Mouse (Mus musculus) midbrain, embryonic 12.5 days (tissue): Measurements from ENCODE around the gene Ston2. TPM values are rescaled to one million over a fixed set of nuclear protein-coding genes. Genes with fewer than 3 reads are reported as not detected.

Experiments used
- ATAC-seq: fragments of 200-750 bp; cut with Nextera tagmentation; 2 replicates; pipeline ENCODE4 v1.8.0; 2017; ENCODE audit warnings: low read depth, moderate TSS enrichment, moderate library complexity; ENCODE audit not compliant: low FRiP score
- H3K27ac ChIP-seq: fragments of 300-500 bp; sonication (generic); replicated peaks from 2 replicates; pipeline ENCODE4 v1.5.1; 2016; ENCODE audit warnings: mild to moderate bottlenecking
- H3K27me3 ChIP-seq: fragments of 300-500 bp; sonication (generic); 2 replicates; pipeline ENCODE4 v1.6.1; 2016; ENCODE audit warnings: mild to moderate bottlenecking
- H3K36me3 ChIP-seq: fragments of 300-500 bp; sonication (generic); 2 replicates; pipeline ENCODE4 v1.6.1; 2016
- H3K4me1 ChIP-seq: fragments of 300-500 bp; sonication (generic); 2 replicates; pipeline ENCODE4 v1.6.1; 2016
- H3K4me2 ChIP-seq: fragments of 300-500 bp; sonication (generic); replicated peaks from 2 replicates; pipeline ENCODE4 v1.6.1; 2016; ENCODE audit warnings: mild to moderate bottlenecking, moderate library complexity
- H3K4me3 ChIP-seq: fragments of 300-500 bp; sonication (generic); 2 replicates; pipeline ENCODE4 v1.5.1; 2016; ENCODE audit warnings: mild to moderate bottlenecking
- H3K9ac ChIP-seq: fragments of 300-500 bp; sonication (generic); replicated peaks from 2 replicates; pipeline ENCODE4 v1.6.1; 2016; ENCODE audit warnings: mild to moderate bottlenecking, moderate library complexity
- H3K9me3 ChIP-seq: fragments of 300-500 bp; sonication (generic); 2 replicates; pipeline ENCODE4 v1.6.1; 2016; ENCODE audit warnings: mild to moderate bottlenecking
- WGBS: fragments of 180-500 bp; shearing (Covaris S2); methylation state at CpG from one replicate; pipeline ENCODE4 v1.1.7; 2016; 5-methylcytosine and 5-hydroxymethylcytosine counted together
- polyA plus RNA-seq: library from polyadenylated mRNA; unstranded; fragments of >200 nt; fragmentation: Nextera tagmentation; extraction: Ambion mirVana; gene quantifications from 2 replicates; pipeline ENCODE4 v1.2.1, GENCODE M21; 2016

Gene Ston2
- polyA plus RNA-seq, 1 experiment from 2014 or later: 8.0 TPM

- no peaks in the 10 kb centered on the region for H3K9me3 ChIP-seq
- peaks cover 15% of the 10 kb centered on the region for H3K4me1 ChIP-seq
- no peaks in the 10 kb centered on the region for H3K27me3 ChIP-seq
- no peak for ATAC-seq
- no peak overlapping the region for H3K9ac ChIP-seq
- no peak overlapping the region for H3K27ac ChIP-seq
- H3K4me2 ChIP-seq: no peak overlapping the region
- H3K4me3 ChIP-seq: no peak overlapping the region
- 0 out of 2 replicates have a peak, but pooled peaks cover 2% of the 10 kb centered on the region for H3K36me3 ChIP-seq
- WGBS: 83% methylated on average over 6 of the region's 6 CpGs
Measured at GRCm38 (mm10) chr12:91744091-91744490, 44.1 kb downstream of the Ston2 start.

- Histone ChIP-seq H3K4me1 (peaks cover 7% of the 10 kb centered on the region; the same call in 1 of the 2 replicates), H3K4me3 (no peak overlapping the region), H3K4me2 (no peak overlapping the region), H3K9ac (no peak overlapping the region), H3K9me3 (no peaks in the 10 kb centered on the region), H3K27ac (no peak overlapping the region), H3K36me3 (0 out of 2 replicates have a peak, but pooled peaks cover 2% of the 10 kb centered on the region), H3K27me3 (no peaks in the 10 kb centered on the region)
- WGBS: 94% methylated on average over 7 of the region's 7 CpGs
- ATAC-seq: no peak
Measured at GRCm38 (mm10) chr12:91742916-91743315, 45.3 kb downstream of the Ston2 start.

- Histone ChIP-seq H3K4me1 (no peaks in the 10 kb centered on the region), H3K4me3 (no peak overlapping the region), H3K27me3 (no peaks in the 10 kb centered on the region), H3K9ac (no peak overlapping the region), H3K4me2 (no peak overlapping the region), H3K27ac (no peak overlapping the region), H3K36me3 (0 out of 2 replicates have a peak, but pooled peaks cover 2% of the 10 kb centered on the region), H3K9me3 (no peaks in the 10 kb centered on the region)
- no peak for ATAC-seq
- WGBS: 97% methylated on average over 4 of the region's 4 CpGs
Measured at GRCm38 (mm10) chr12:91738381-91738780, 49.8 kb downstream of the Ston2 start.

DNA sequence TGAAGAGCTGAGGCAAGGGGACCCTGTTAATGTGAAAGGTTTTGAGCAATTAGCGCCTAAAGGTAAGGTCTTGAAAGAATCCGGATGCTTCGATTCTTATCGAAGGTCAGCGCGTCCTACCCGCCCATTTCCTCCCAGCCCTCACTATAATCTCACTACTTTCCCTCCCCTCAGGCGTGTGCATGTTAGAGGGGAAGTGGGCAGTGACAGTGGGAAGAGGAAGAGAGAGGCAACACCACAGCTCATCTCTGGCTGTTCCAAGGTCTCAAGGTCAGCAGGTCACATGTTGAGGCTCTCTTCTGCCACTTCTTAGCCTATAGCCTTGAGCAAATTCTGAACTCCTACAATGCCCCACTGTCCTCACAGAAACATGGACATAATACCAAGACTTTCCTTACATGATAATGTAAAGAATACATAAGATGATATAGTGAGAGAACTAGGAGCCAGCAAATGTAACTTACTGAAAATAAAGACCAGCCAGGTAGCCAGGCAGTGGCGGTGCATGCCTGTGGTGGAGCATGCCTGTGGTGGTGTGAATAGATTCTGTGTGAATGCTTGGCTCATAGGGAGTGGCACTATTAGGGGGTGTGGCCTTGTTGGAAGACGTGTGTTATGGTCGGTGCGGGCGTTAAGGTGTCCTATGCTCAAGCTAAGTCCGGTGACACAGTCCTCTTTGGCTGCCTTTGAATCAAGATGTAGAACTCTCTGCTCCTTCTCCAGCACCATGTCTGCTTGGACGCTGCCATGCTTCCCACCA, 51.8 kb downstream of the Ston2 start:
- 0 out of 2 replicates have a peak, but pooled peaks cover 2% of the 10 kb centered on the region for H3K36me3 ChIP-seq
- H3K27ac ChIP-seq: no peak overlapping the region
- H3K9ac ChIP-seq: no peak overlapping the region
- no peak for ATAC-seq
- no peak overlapping the region for H3K4me2 ChIP-seq
- 95% methylated on average over 15 of the region's 15 CpGs for WGBS
- H3K27me3 ChIP-seq: no peaks in the 10 kb centered on the region
- no peaks in the 10 kb centered on the region for H3K4me1 ChIP-seq
- H3K9me3 ChIP-seq: no peaks in the 10 kb centered on the region
- H3K4me3 ChIP-seq: no peak overlapping the region

GRCm38 (mm10) chr12:91734246-91735027, 53.8 kb downstream of the Ston2 start:
- no peak for ATAC-seq

GRCm38 (mm10) chr12:91732729-91733448, 55.3 kb downstream of the Ston2 start:
- no peak overlapping the region for H3K4me2 ChIP-seq
- H3K27ac ChIP-seq: no peak overlapping the region
- no peaks in the 10 kb centered on the region for H3K4me1 ChIP-seq
- H3K36me3 ChIP-seq: no peaks in the 10 kb centered on the region
- 70% methylated on average over 6 of the region's 6 CpGs for WGBS
- no peaks in the 10 kb centered on the region for H3K9me3 ChIP-seq
- peak; percentile 44; the same call in 1 of the 2 replicates for ATAC-seq
- H3K9ac ChIP-seq: no peak overlapping the region
- H3K27me3 ChIP-seq: no peaks in the 10 kb centered on the region
- H3K4me3 ChIP-seq: no peak overlapping the region

More at GRCm38 (mm10) chr12:91734246-91735027, 53.8 kb downstream of the Ston2 start:
- Histone ChIP-seq H3K27me3 (no peaks in the 10 kb centered on the region), H3K9ac (no peak overlapping the region), H3K4me1 (no peaks in the 10 kb centered on the region), H3K4me2 (no peak overlapping the region), H3K9me3 (no peaks in the 10 kb centered on the region), H3K36me3 (no peaks in the 10 kb centered on the region), H3K27ac (no peak overlapping the region), H3K4me3 (no peak overlapping the region)
- 88% methylated on average over 15 of the region's 15 CpGs for WGBS

DNA sequence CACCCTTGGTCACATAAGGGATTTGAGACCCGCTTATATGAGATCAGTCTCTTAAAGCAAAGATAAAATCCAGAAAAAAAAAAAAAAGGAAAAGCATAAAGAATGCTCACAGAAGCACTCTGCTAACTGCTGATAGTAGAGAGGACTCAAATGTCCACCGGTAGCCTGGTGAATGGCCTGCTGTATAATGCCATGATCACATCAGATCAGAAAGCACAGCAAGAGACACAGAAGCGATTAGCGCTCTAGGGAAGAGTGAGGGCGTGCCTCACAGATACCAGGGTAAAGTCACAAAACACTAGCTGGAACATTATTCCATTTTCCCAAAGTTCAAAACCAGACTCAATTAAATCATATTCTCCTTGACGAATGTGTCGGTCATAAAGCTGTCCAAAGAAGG, 62.0 kb downstream of the Ston2 start:
- no peak overlapping the region for H3K27ac ChIP-seq
- no peak overlapping the region for H3K9ac ChIP-seq
- no peaks in the 10 kb centered on the region for H3K9me3 ChIP-seq
- WGBS: 87% methylated on average over 7 of the region's 7 CpGs
- H3K4me3 ChIP-seq: no peak overlapping the region
- H3K36me3 ChIP-seq: no peaks in the 10 kb centered on the region
- ATAC-seq: no peak
- H3K27me3 ChIP-seq: no peaks in the 10 kb centered on the region
- H3K4me2 ChIP-seq: no peak overlapping the region
- no peaks in the 10 kb centered on the region for H3K4me1 ChIP-seq

GRCm38 (mm10) chr12:91723912-91724311, 64.3 kb downstream of the Ston2 start:
- ATAC-seq: no peak

GRCm38 (mm10) chr12:91719134-91719533, 69.1 kb downstream of the Ston2 start:
- H3K9me3 ChIP-seq: no peaks in the 10 kb centered on the region
- 86% methylated on average over 7 of the region's 7 CpGs for WGBS

More at GRCm38 (mm10) chr12:91723912-91724311, 64.3 kb downstream of the Ston2 start:
- no peaks in the 10 kb centered on the region for H3K9me3 ChIP-seq
- H3K36me3 ChIP-seq: no peaks in the 10 kb centered on the region
- H3K4me2 ChIP-seq: no peak overlapping the region
- H3K27ac ChIP-seq: no peak overlapping the region
- H3K4me1 ChIP-seq: no peaks in the 10 kb centered on the region
- H3K27me3 ChIP-seq: no peaks in the 10 kb centered on the region
- no peak overlapping the region for H3K4me3 ChIP-seq
- no peak overlapping the region for H3K9ac ChIP-seq
- 84% methylated on average over 6 of the region's 6 CpGs for WGBS

DNA sequence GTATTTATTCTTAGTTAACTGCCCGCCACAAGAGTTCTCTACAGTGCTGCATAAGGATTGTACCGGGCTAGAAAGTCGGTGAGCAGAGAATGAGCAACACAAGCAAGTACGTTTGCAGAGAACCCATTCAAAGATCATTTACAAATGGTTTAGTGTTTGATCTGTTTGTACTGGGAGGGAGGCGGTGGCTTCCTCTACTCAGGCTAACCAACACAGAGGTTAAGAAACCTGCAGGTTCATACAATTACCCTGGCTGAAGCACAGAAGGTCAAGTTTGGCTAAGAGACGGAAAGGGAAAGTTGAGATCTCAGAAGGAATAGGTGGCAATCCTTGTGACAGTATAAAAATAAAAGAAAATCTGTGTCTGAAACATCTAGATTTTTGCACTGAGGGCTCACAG, 72.5 kb downstream of the Ston2 start:
- Histone ChIP-seq H3K4me1 (peaks cover 4% of the 10 kb centered on the region; the same call in 1 of the 2 replicates), H3K27me3 (no peaks in the 10 kb centered on the region), H3K36me3 (no peaks in the 10 kb centered on the region), H3K27ac (no peak overlapping the region), H3K4me2 (no peak overlapping the region), H3K9ac (no peak overlapping the region), H3K9me3 (no peaks in the 10 kb centered on the region), H3K4me3 (no peak overlapping the region)
- 73% methylated on average over 6 of the region's 6 CpGs for WGBS
- ATAC-seq: no peak

More at GRCm38 (mm10) chr12:91719134-91719533, 69.1 kb downstream of the Ston2 start:
- Histone ChIP-seq H3K27me3 (no peaks in the 10 kb centered on the region), H3K36me3 (no peaks in the 10 kb centered on the region), H3K4me2 (no peak overlapping the region), H3K9ac (no peak overlapping the region), H3K27ac (no peak overlapping the region), H3K4me3 (no peak overlapping the region), H3K4me1 (no peaks in the 10 kb centered on the region)
- ATAC-seq: no peak

- H3K9ac ChIP-seq: no peak overlapping the region
- H3K9me3 ChIP-seq: no peaks in the 10 kb centered on the region
- no peaks in the 10 kb centered on the region for H3K36me3 ChIP-seq
- WGBS: 94% methylated on average over 7 of the region's 7 CpGs
- no peak overlapping the region for H3K27ac ChIP-seq
- H3K4me2 ChIP-seq: no peak overlapping the region
- H3K4me3 ChIP-seq: no peak overlapping the region
- no peak for ATAC-seq
- peaks cover 10% of the 10 kb centered on the region; the same call in 1 of the 2 replicates for H3K4me1 ChIP-seq
- no peaks in the 10 kb centered on the region for H3K27me3 ChIP-seq
Measured at GRCm38 (mm10) chr12:91713358-91713757, 74.8 kb downstream of the Ston2 start.
